Mouse (Mus musculus): ENCODE measurements around the gene Nlrp6. TPM values are rescaled to one million over a fixed set of nuclear protein-coding genes. Genes with fewer than 3 reads are reported as not detected.

Gene Nlrp6
- polyA plus RNA-seq, 1 experiment = 0.32 TPM

DNA sequence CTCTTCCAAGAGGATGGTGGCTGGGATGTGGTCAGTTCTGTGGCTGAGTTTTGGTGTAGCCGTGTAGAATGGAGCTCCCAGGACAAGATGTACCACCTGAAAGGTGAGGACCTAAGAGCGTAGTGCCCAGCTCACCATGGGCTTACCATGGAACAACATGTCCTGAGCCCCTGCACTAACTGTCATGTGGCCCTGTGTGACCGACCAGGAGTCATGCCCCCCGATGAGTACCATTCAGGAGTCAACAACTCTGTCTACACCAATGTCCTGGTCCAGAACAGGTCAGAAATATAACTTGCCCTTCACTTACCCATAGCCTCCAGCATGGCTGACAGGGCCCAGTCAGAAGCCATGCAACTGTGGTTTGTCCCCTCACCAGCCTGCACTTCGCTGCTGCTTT is 24.5 kb downstream of the Nlrp6 start:
- H3K27ac ChIP-seq (ENCODE audit: control insufficient read depth, insufficient read depth, low read length) = no peak overlapping the region
- TF ChIP-seq CTCF (IDR thresholded peaks at IDR 0.05; ENCODE audit: borderline replicate concordance, control insufficient read depth, extremely low read depth, insufficient read depth, low read length, poor library complexity) = no peak
- no peak for TF ChIP-seq POLR2A (IDR thresholded peaks at IDR 0.05; ENCODE audit: control insufficient read depth, extremely low read depth, insufficient read depth, low read length, poor library complexity)
- no peaks in the 10 kb centered on the region for H3K36me3 ChIP-seq (ENCODE audit: control insufficient read depth, insufficient read depth, low read length)
- peaks cover 33% of the 10 kb centered on the region for H3K4me1 ChIP-seq (replicated peaks; ENCODE audit: control insufficient read depth, insufficient read depth, low read length)
- no peak for DNase-seq
- no peaks in the 10 kb centered on the region for H3K27me3 ChIP-seq (ENCODE audit: control insufficient read depth, insufficient read depth, low read length)
- H3K4me3 ChIP-seq (ENCODE audit: control insufficient read depth, insufficient read depth, low read length) = no peak overlapping the region
- 97% methylated on average over 5 of the region's 5 CpGs for WGBS

GRCm38 (mm10) chr7:140946311-140946710 is 25.6 kb downstream of the Nlrp6 start:
- Histone ChIP-seq H3K27ac (ENCODE audit: control insufficient read depth, insufficient read depth, low read length) (no peak overlapping the region), H3K36me3 (ENCODE audit: control insufficient read depth, insufficient read depth, low read length) (no peaks in the 10 kb centered on the region)

DNA sequence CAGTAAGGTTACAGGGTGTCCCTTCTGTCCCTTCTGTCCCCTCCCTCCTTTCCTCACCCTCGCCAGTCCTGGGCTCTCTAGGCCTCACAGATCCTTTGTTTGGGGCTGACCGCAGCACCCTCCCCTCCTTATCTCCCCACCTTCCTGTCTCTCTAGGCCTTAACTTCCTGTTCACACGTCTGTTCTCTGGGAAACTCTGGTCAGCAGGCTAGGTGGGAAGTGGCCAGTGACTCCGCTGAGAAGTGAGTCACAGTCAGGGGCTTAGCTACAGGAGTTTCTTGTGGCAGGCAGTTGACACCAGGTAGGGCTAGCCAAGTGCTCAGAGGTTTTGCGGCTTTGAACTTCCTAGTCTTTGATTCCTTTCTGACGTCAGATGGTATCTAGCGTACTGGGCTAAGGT is 26.3 kb downstream of the Nlrp6 start:
- no peak overlapping the region for H3K27ac ChIP-seq (ENCODE audit: control insufficient read depth, insufficient read depth, low read length)
- H3K4me3 ChIP-seq (ENCODE audit: control insufficient read depth, insufficient read depth, low read length) = no peak overlapping the region
- WGBS = 9% methylated on average over 7 of the region's 7 CpGs
- TF ChIP-seq POLR2A (IDR thresholded peaks at IDR 0.05; ENCODE audit: control insufficient read depth, extremely low read depth, insufficient read depth, low read length, poor library complexity) (no peak), CTCF (IDR thresholded peaks at IDR 0.05; ENCODE audit: borderline replicate concordance, control insufficient read depth, extremely low read depth, insufficient read depth, low read length, poor library complexity) (no peak)
- no peaks in the 10 kb centered on the region for H3K27me3 ChIP-seq (ENCODE audit: control insufficient read depth, insufficient read depth, low read length)
- DNase-seq = no peak
- peaks cover 31% of the 10 kb centered on the region for H3K4me1 ChIP-seq (replicated peaks; ENCODE audit: control insufficient read depth, insufficient read depth, low read length)
- no peaks in the 10 kb centered on the region for H3K36me3 ChIP-seq (ENCODE audit: control insufficient read depth, insufficient read depth, low read length)

More at GRCm38 (mm10) chr7:140946311-140946710, 25.6 kb downstream of the Nlrp6 start:
- DNase-seq = no peak
- TF ChIP-seq POLR2A (IDR thresholded peaks at IDR 0.05; ENCODE audit: control insufficient read depth, extremely low read depth, insufficient read depth, low read length, poor library complexity) (no peak), CTCF (IDR thresholded peaks at IDR 0.05; ENCODE audit: borderline replicate concordance, control insufficient read depth, extremely low read depth, insufficient read depth, low read length, poor library complexity) (no peak)
- Histone ChIP-seq H3K27me3 (ENCODE audit: control insufficient read depth, insufficient read depth, low read length) (no peaks in the 10 kb centered on the region), H3K4me3 (ENCODE audit: control insufficient read depth, insufficient read depth, low read length) (no peak overlapping the region), H3K4me1 (replicated peaks; ENCODE audit: control insufficient read depth, insufficient read depth, low read length) (peaks cover 33% of the 10 kb centered on the region)
- WGBS = 91% methylated on average over 10 of the region's 10 CpGs

DNA sequence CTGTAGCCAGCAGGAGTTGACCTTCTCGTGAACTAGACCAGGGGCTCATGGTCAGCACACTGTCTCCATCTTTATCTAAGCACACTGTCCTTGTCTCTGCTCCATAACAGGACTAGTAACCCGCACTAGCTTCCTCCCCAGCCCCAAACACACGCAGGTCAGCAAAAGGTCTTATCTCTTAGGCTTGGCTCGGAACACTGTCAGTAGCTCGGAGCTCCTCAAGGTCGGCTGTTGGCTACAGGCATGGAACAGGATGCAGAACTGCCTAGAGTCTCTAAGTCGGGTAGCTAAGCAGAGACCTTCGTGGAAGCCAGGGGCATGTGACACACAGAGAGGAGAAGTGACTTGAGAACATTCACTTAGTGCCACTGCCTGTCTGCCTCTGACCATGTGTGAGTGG is 27.5 kb downstream of the Nlrp6 start:
- TF ChIP-seq CTCF (IDR thresholded peaks at IDR 0.05; ENCODE audit: borderline replicate concordance, control insufficient read depth, extremely low read depth, insufficient read depth, low read length, poor library complexity) (no peak), POLR2A (IDR thresholded peaks at IDR 0.05; ENCODE audit: control insufficient read depth, extremely low read depth, insufficient read depth, low read length, poor library complexity) (no peak)
- 88% methylated on average over 8 of the region's 8 CpGs for WGBS
- no peaks in the 10 kb centered on the region for H3K36me3 ChIP-seq (ENCODE audit: control insufficient read depth, insufficient read depth, low read length)
- DNase-seq = no peak
- H3K27me3 ChIP-seq (ENCODE audit: control insufficient read depth, insufficient read depth, low read length) = no peaks in the 10 kb centered on the region
- peaks cover 21% of the 10 kb centered on the region for H3K4me1 ChIP-seq (replicated peaks; ENCODE audit: control insufficient read depth, insufficient read depth, low read length)
- no peak overlapping the region for H3K27ac ChIP-seq (ENCODE audit: control insufficient read depth, insufficient read depth, low read length)
- no peak overlapping the region for H3K4me3 ChIP-seq (ENCODE audit: control insufficient read depth, insufficient read depth, low read length)

GRCm38 (mm10) chr7:140949255-140949654 is 28.6 kb downstream of the Nlrp6 start:
- Histone ChIP-seq H3K27me3 (ENCODE audit: control insufficient read depth, insufficient read depth, low read length) (no peaks in the 10 kb centered on the region), H3K27ac (ENCODE audit: control insufficient read depth, insufficient read depth, low read length) (no peak overlapping the region), H3K36me3 (ENCODE audit: control insufficient read depth, insufficient read depth, low read length) (no peaks in the 10 kb centered on the region), H3K4me1 (replicated peaks; ENCODE audit: control insufficient read depth, insufficient read depth, low read length) (peaks cover 24% of the 10 kb centered on the region), H3K4me3 (ENCODE audit: control insufficient read depth, insufficient read depth, low read length) (no peak overlapping the region)
- TF ChIP-seq POLR2A (IDR thresholded peaks at IDR 0.05; ENCODE audit: control insufficient read depth, extremely low read depth, insufficient read depth, low read length, poor library complexity) (no peak), CTCF (IDR thresholded peaks at IDR 0.05; ENCODE audit: borderline replicate concordance, control insufficient read depth, extremely low read depth, insufficient read depth, low read length, poor library complexity) (no peak)
- WGBS = 96% methylated on average over 6 of the region's 6 CpGs
- no peak for DNase-seq

GRCm38 (mm10) chr7:140949824-140950530 is 29.3 kb downstream of the Nlrp6 start, which contains the start of gene Ifitm5:
Gene Ifitm5 (minus strand): TSS chr7:140950291.
- WGBS = 90% methylated on average over 16 of the region's 16 CpGs
- H3K4me1 ChIP-seq (replicated peaks; ENCODE audit: control insufficient read depth, insufficient read depth, low read length) = peaks cover 30% of the 10 kb centered on the region
- TF ChIP-seq POLR2A (IDR thresholded peaks at IDR 0.05; ENCODE audit: control insufficient read depth, extremely low read depth, insufficient read depth, low read length, poor library complexity) (no peak), CTCF (IDR thresholded peaks at IDR 0.05; ENCODE audit: borderline replicate concordance, control insufficient read depth, extremely low read depth, insufficient read depth, low read length, poor library complexity) (no peak)
- no peak within 1 kb of the TSS for H3K27ac ChIP-seq (ENCODE audit: control insufficient read depth, insufficient read depth, low read length)
- H3K4me3 ChIP-seq (ENCODE audit: control insufficient read depth, insufficient read depth, low read length) = no peak within 1 kb of the TSS
- no peaks in the 10 kb centered on the region for H3K36me3 ChIP-seq (ENCODE audit: control insufficient read depth, insufficient read depth, low read length)
- no peaks in the 10 kb centered on the region for H3K27me3 ChIP-seq (ENCODE audit: control insufficient read depth, insufficient read depth, low read length)
- DNase-seq = no peak
